Mouse (Mus musculus) hindbrain, embryonic 12.5 days (tissue): ENCODE results near the gene Hdac11. TPM values are rescaled to one million over a fixed set of nuclear protein-coding genes. Genes with fewer than 3 reads are reported as not detected.

Source experiments
- ATAC-seq: fragments of 200-750 bp; cut with Nextera tagmentation; 2 replicates; pipeline ENCODE4 v1.8.0; 2017; ENCODE audit warnings: moderate TSS enrichment; ENCODE audit not compliant: low FRiP score
- H3K27ac ChIP-seq: fragments of 300-500 bp; sonication (generic); 2 replicates; pipeline ENCODE4 v1.5.1; 2016; ENCODE audit warnings: mild to moderate bottlenecking
- H3K27me3 ChIP-seq: fragments of 300-500 bp; sonication (generic); 2 replicates; pipeline ENCODE4 v1.6.1; 2016; ENCODE audit warnings: mild to moderate bottlenecking
- H3K36me3 ChIP-seq: fragments of 300-500 bp; sonication (generic); 2 replicates; pipeline ENCODE4 v1.6.1; 2016; ENCODE audit warnings: mild to moderate bottlenecking
- H3K4me1 ChIP-seq: fragments of 300-500 bp; sonication (generic); 2 replicates; pipeline ENCODE4 v1.6.1; 2016
- H3K4me2 ChIP-seq: fragments of 300-500 bp; sonication (generic); replicated peaks from 2 replicates; pipeline ENCODE4 v1.6.1; 2016; ENCODE audit warnings: mild to moderate bottlenecking
- H3K4me3 ChIP-seq: fragments of 300-500 bp; sonication (generic); 2 replicates; pipeline ENCODE4 v1.5.1; 2016; ENCODE audit warnings: mild to moderate bottlenecking
- H3K9ac ChIP-seq: fragments of 300-500 bp; sonication (generic); 2 replicates; pipeline ENCODE4 v1.6.1; 2016; ENCODE audit warnings: mild to moderate bottlenecking, moderate library complexity
- H3K9me3 ChIP-seq: fragments of 300-500 bp; sonication (generic); replicated peaks from 2 replicates; pipeline ENCODE4 v1.6.1; 2016; ENCODE audit warnings: mild to moderate bottlenecking
- WGBS: fragments of 180-500 bp; shearing (Covaris S2); methylation state at CpG from one replicate; pipeline ENCODE4 v1.1.7; 2016; 5-methylcytosine and 5-hydroxymethylcytosine counted together
- polyA plus RNA-seq: library from polyadenylated mRNA; unstranded; fragments of >200 nt; fragmentation: Nextera tagmentation; extraction: Ambion mirVana; gene quantifications from 2 replicates; pipeline ENCODE4 v1.2.1, GENCODE M21; 2016

Gene Hdac11
- polyA plus RNA-seq, 1 experiment from 2014 or later, result 18.8 TPM

DNA sequence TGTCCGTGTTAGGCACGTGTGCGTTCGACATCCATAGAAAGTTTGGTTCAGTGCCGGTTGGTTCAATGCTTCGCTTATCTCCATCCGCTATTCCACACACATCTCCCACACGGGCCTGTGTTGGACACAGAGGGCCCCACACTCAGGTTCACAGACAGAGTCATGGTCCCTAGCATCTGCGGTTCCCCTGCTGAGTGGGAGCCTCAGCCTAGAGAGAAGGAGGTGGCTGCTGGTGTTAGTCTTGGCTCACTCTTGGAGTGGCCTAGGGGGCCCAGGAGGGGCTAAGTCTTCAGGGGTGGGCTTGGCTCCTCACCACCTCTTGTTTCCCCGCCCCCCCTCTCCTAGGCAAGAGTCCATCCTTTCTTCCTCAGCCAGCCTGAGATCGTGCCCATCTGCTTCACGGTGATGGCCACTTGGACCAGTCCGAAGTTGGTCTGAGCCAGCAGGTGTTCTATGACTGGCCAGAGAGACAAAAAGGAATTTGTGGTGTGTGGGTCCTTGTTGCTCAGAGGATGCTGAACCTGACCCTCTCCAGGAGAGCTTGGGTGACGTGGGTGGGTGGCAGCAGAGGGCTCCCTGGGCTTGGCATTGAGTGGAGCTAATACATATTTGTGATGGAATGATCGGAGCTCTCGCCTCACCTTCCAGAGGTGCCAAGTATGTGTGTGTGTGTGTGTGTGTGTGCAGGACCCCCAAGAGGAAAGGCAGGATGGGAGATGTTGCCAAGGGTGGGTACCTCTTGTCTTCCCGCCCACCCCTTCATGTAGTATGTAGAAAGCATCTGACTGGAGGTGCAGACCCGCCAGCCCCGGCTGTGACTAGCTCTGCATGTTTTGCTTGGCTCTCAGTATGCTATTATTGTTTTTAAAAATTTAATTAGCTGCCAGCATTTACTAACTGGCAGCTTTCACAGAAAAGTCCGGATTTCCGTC, 57.1 kb downstream of the Hdac11 start:
- Histone ChIP-seq H3K9ac (peak overlapping the region; percentile 43; the same call in 1 of the 2 replicates), H3K4me2 (peak overlapping the region; percentile 55), H3K27ac (no peak overlapping the region), H3K27me3 (peaks cover 13% of the 10 kb centered on the region), H3K4me3 (peak overlapping the region; percentile 34), H3K4me1 (peaks cover 27% of the 10 kb centered on the region), H3K36me3 (no peaks in the 10 kb centered on the region), H3K9me3 (no peaks in the 10 kb centered on the region)
- no peak for ATAC-seq
- 65% methylated on average over 21 of the region's 21 CpGs for WGBS

- Histone ChIP-seq H3K27ac (no peak overlapping the region), H3K4me3 (no peak overlapping the region), H3K36me3 (no peaks in the 10 kb centered on the region), H3K9ac (no peak overlapping the region), H3K4me2 (no peak overlapping the region), H3K9me3 (no peaks in the 10 kb centered on the region), H3K27me3 (peaks cover 13% of the 10 kb centered on the region), H3K4me1 (peaks cover 21% of the 10 kb centered on the region)
- WGBS, result 63% methylated on average over 1 of the region's 1 CpGs
- ATAC-seq, result no peak
Observed at GRCm38 (mm10) chr6:91215454-91215853, 59.0 kb downstream of the Hdac11 start.

GRCm38 (mm10) chr6:91218445-91218844, 62.0 kb downstream of the Hdac11 start:
- Histone ChIP-seq H3K27me3 (peaks cover 4% of the 10 kb centered on the region), H3K4me2 (no peak overlapping the region), H3K36me3 (no peaks in the 10 kb centered on the region), H3K9ac (no peak overlapping the region), H3K27ac (no peak overlapping the region), H3K9me3 (no peaks in the 10 kb centered on the region), H3K4me1 (peaks cover 13% of the 10 kb centered on the region), H3K4me3 (no peak overlapping the region)
- ATAC-seq, result no peak
- 56% methylated on average over 9 of the region's 9 CpGs for WGBS

DNA sequence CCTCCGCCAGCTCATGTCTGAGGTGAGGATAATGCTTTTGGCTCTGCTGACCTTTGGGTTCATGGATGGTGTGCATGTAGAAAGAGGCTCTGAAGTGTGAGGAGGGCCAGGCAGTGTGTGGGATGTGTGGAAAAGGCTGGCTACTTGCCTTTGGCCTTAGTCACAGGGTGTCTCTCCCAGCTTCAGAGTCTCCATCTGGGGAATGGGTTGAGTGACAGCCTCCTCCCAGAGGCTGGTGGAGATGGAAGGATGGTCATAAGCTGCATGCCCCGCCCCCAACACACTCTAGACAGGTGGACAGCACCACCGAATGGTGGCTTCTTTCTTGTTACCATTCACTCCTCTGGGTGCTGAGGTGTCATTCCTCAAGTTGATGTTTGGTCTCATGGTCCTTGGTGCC, 62.4 kb downstream of the Hdac11 start:
- H3K4me3 ChIP-seq, result no peak overlapping the region
- peaks cover 13% of the 10 kb centered on the region for H3K4me1 ChIP-seq
- H3K27ac ChIP-seq, result no peak overlapping the region
- H3K4me2 ChIP-seq, result no peak overlapping the region
- ATAC-seq, result no peak
- WGBS, result 84% methylated on average over 3 of the region's 3 CpGs
- H3K36me3 ChIP-seq, result no peaks in the 10 kb centered on the region
- no peak overlapping the region for H3K9ac ChIP-seq
- H3K27me3 ChIP-seq, result peaks cover under 1% of the 10 kb centered on the region; the same call in 1 of the 2 replicates
- no peaks in the 10 kb centered on the region for H3K9me3 ChIP-seq

DNA sequence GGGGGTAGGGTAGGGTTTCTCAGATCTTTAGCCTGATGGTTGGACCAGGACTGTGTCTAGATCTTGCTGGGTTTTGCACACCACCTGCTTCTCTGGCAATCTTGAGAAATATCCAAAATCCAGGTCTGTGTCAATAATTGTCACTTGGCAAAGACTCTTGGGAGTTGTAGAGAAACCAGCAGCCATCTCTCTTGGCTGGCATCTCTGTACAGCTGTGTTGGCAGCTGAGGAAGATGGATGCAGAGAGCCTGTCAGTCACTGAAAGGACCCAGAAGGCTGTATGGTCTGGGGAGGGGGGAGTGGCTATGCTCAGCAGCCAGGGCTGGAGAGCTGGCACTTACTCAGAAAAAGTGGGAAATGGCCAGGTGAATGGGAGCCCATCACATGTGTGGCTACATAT, 63.6 kb downstream of the Hdac11 start:
- Histone ChIP-seq H3K36me3 (no peaks in the 10 kb centered on the region), H3K4me3 (no peak overlapping the region), H3K27ac (no peak overlapping the region), H3K9me3 (no peaks in the 10 kb centered on the region), H3K4me1 (peaks cover 13% of the 10 kb centered on the region), H3K4me2 (no peak overlapping the region), H3K9ac (no peak overlapping the region), H3K27me3 (no peaks in the 10 kb centered on the region)
- ATAC-seq, result no peak

GRCm38 (mm10) chr6:91221094-91221493, 64.6 kb downstream of the Hdac11 start:
- no peak overlapping the region for H3K4me2 ChIP-seq
- ATAC-seq, result no peak
- no peaks in the 10 kb centered on the region for H3K36me3 ChIP-seq
- no peak overlapping the region for H3K4me3 ChIP-seq
- H3K4me1 ChIP-seq, result peaks cover 13% of the 10 kb centered on the region
- no peaks in the 10 kb centered on the region for H3K9me3 ChIP-seq
- H3K9ac ChIP-seq, result no peak overlapping the region
- 9% methylated on average over 3 of the region's 3 CpGs for whole genome bisulfite sequencing
- no peaks in the 10 kb centered on the region for H3K27me3 ChIP-seq
- H3K27ac ChIP-seq, result no peak overlapping the region

- H3K36me3 ChIP-seq, result no peaks in the 10 kb centered on the region
- H3K4me2 ChIP-seq, result no peak overlapping the region
- no peak overlapping the region for H3K27ac ChIP-seq
- H3K9me3 ChIP-seq, result no peaks in the 10 kb centered on the region
- no peaks in the 10 kb centered on the region for H3K27me3 ChIP-seq
- peaks cover 10% of the 10 kb centered on the region for H3K4me1 ChIP-seq
- no peak for ATAC-seq
- no peak overlapping the region for H3K9ac ChIP-seq
- H3K4me3 ChIP-seq, result no peak overlapping the region
- WGBS, result 76% methylated on average over 10 of the region's 10 CpGs
Observed at GRCm38 (mm10) chr6:91222694-91223346, 66.4 kb downstream of the Hdac11 start.

Other genes with a start within 250 kb of the Hdac11 start
- gene Iqsec1, start 168.0 kb upstream of the Hdac11 start, polyA plus RNA-seq, result 15.8 and 18.4 TPM in 2 replicates
- gene Nup210, start 39.8 kb upstream of the Hdac11 start, polyA plus RNA-seq, result 19.1 and 19.8 TPM in 2 replicates
- gene Fbln2, start 55.8 kb downstream of the Hdac11 start, polyA plus RNA-seq, result 100 and 102 TPM in 2 replicates